28 mouse cellular contexts compared by ENCODE assay signal in genomic region chr19:55931642-55932041, GRCm38 (mm10).
DNase-seq lines count a peak whose midpoint lies in the region; ATAC-seq and TF ChIP-seq lines count a peak whose summit lies in the region.
"Had no signal": no experiment of that assay in that cellular context is flagged by ENCODE, and none has a peak within 500 bp of the region (broad histone marks: within the 10 kb centered on the region; RNA-seq: fewer than 3 reads in every experiment).

No protein-coding gene starts in this region.

- peak; percentile 33 for DNase-seq in kidney, adult 2 months
- DNase-seq in ES-E14 (ENCODE audit: low read depth, low spot score) = no peak
- no peak for DNase-seq in midbrain, embryonic 14.5 days
- DNase-seq in embryo, embryonic 10 days (ENCODE audit: low spot score) = no peak
- no peak for DNase-seq in gastrocnemius, adult 8-10 months (ENCODE audit: low spot score in 2 of 2)
- DNase-seq: adrenal gland, postnatal 14 days; cerebellum, adult 11-12 months; cerebellum, postnatal 10 days; gastrocnemius, postnatal 36 days; heart, adult 18-20 months; heart, postnatal 36 days; kidney, adult 18-20 months; kidney, postnatal 10 days; liver, postnatal 0 days; lung, postnatal 36 days; right cerebral cortex, postnatal 25 days; thymus, adult 18-20 months; thymus, postnatal 25 days had no signal

- no peak overlapping the region for H3K27ac ChIP-seq in kidney, adult 2 months (ENCODE audit: insufficient read depth, low read depth, low read length)
- H3K27ac ChIP-seq in kidney, embryonic 15.5 days = no peak overlapping the region
- H3K27ac ChIP-seq in ES-E14 (ENCODE audit: insufficient read depth, low read depth, low read length, poor library complexity, severe bottlenecking) = no peak overlapping the region
- H3K27ac ChIP-seq in midbrain, embryonic 14.5 days (replicated peaks; ENCODE audit: low read depth, low read length) = peak overlapping the region; percentile 49; the same call in 1 of the 2 replicates
- no peak overlapping the region for H3K27ac ChIP-seq in hindbrain, embryonic 13.5 days
- H3K27ac ChIP-seq: hindbrain, embryonic 15.5 days; limb, embryonic 12.5 days; stomach, embryonic 15.5 days had no signal

- in situ Hi-C loops in ES-E14 (cut with MboI; ENCODE audit: low sequenced_read_pairs in 2 of 2, unreplicated experiment in 2 of 2) = no loop called here

- TF ChIP-seq POLR2A in kidney, adult 2 months (IDR thresholded peaks at IDR 0.05; ENCODE audit: low read depth, low read length) = no peak

- ATAC-seq in kidney, embryonic 15.5 days (replicated peaks; ENCODE audit: low FRiP score) = no peak
- ATAC-seq in midbrain, embryonic 14.5 days (ENCODE audit: low FRiP score, low TSS enrichment) = no peak
- ATAC-seq in hindbrain, embryonic 13.5 days (ENCODE audit: low FRiP score) = no peak
- ATAC-seq: forebrain, embryonic 14.5 days; inflammation-experienced regulatory T-cells, adult 6 months; liver, postnatal 0 days had no signal

- no peaks in the 10 kb centered on the region for H3K4me1 ChIP-seq in kidney, adult 2 months (ENCODE audit: control insufficient read depth, insufficient read depth, low read length)
- H3K4me1 ChIP-seq in kidney, embryonic 15.5 days = peaks cover 3% of the 10 kb centered on the region; the same call in 1 of the 2 replicates
- H3K4me1 ChIP-seq in E14TG2a.4 (replicated peaks; ENCODE audit: low read depth, low read length) (peaks cover 37% of the 10 kb centered on the region), ES-E14 (ENCODE audit: control insufficient read depth in 2 of 2, insufficient read depth in 2 of 2, low read length in 2 of 2, poor library complexity in 1 of 2) (peaks cover 0 to 17% of the 10 kb centered on the region in 2 experiments; a peak in 2 of 4 replicates)
- peaks cover 8% of the 10 kb centered on the region for H3K4me1 ChIP-seq in midbrain, embryonic 14.5 days (ENCODE audit: control insufficient read depth, insufficient read depth, low read length)
- peaks cover 11% of the 10 kb centered on the region for H3K4me1 ChIP-seq in hindbrain, embryonic 13.5 days (replicated peaks)
- H3K4me1 ChIP-seq: hindbrain, embryonic 15.5 days; limb, embryonic 12.5 days; stomach, embryonic 15.5 days had no signal

- H3K4me2 ChIP-seq in kidney, embryonic 15.5 days = no peak overlapping the region
- no peak overlapping the region for H3K4me2 ChIP-seq in midbrain, embryonic 14.5 days (ENCODE audit: low read length)
- H3K4me2 ChIP-seq in hindbrain, embryonic 13.5 days = no peak overlapping the region
- H3K4me2 ChIP-seq: heart, embryonic 11.5 days; hindbrain, embryonic 15.5 days; limb, embryonic 12.5 days; liver, embryonic 11.5 days; stomach, embryonic 15.5 days had no signal

- no peaks in the 10 kb centered on the region for H3K27me3 ChIP-seq in kidney, adult 2 months (replicated peaks; ENCODE audit: control insufficient read depth, insufficient read depth, low read length)
- H3K27me3 ChIP-seq in kidney, embryonic 15.5 days = no peaks in the 10 kb centered on the region
- peaks cover 4% of the 10 kb centered on the region; the same call in 1 of the 2 replicates for H3K27me3 ChIP-seq in E14TG2a.4 (ENCODE audit: insufficient read depth, low read length)
- H3K27me3 ChIP-seq in midbrain, embryonic 14.5 days (ENCODE audit: control insufficient read depth, insufficient read depth, low read length) = no peaks in the 10 kb centered on the region
- H3K27me3 ChIP-seq in hindbrain, embryonic 13.5 days = 0 out of 2 replicates have a peak, but pooled peaks cover 4% of the 10 kb centered on the region
- H3K27me3 ChIP-seq: hindbrain, embryonic 15.5 days; limb, embryonic 12.5 days; stomach, embryonic 15.5 days had no signal

- no peaks in the 10 kb centered on the region for H3K36me3 ChIP-seq in kidney, adult 2 months (ENCODE audit: control insufficient read depth, insufficient read depth, low read length)
- peaks cover 28% of the 10 kb centered on the region for H3K36me3 ChIP-seq in kidney, embryonic 15.5 days
- no peaks in the 10 kb centered on the region for H3K36me3 ChIP-seq in E14TG2a.4 (ENCODE audit: insufficient read depth, low read length)
- H3K36me3 ChIP-seq in ES-E14 (ENCODE audit: control insufficient read depth, insufficient read depth, low read length, poor library complexity, severe bottlenecking) = no peaks in the 10 kb centered on the region
- peaks cover 5% of the 10 kb centered on the region for H3K36me3 ChIP-seq in midbrain, embryonic 14.5 days (ENCODE audit: control insufficient read depth, insufficient read depth, low read length)
- H3K36me3 ChIP-seq in hindbrain, embryonic 13.5 days = peaks cover 6% of the 10 kb centered on the region; the same call in 1 of the 2 replicates

- H3K4me3 ChIP-seq in kidney, adult 2 months (ENCODE audit: insufficient read depth, low read depth, low read length) = no peak overlapping the region
- no peak overlapping the region for H3K4me3 ChIP-seq in kidney, embryonic 15.5 days (replicated peaks)
- H3K4me3 ChIP-seq in E14TG2a.4 (replicated peaks; ENCODE audit: low read length) (peak overlapping the region; percentile 69), ES-E14 (ENCODE audit: insufficient read depth in 1 of 2, low read depth in 1 of 2, low read length in 2 of 2, poor library complexity in 1 of 2, severe bottlenecking in 1 of 2) (peak overlapping the region; percentile 33 to 62)
- no peak overlapping the region for H3K4me3 ChIP-seq in midbrain, embryonic 14.5 days (replicated peaks; ENCODE audit: low read depth, low read length)
- no peak overlapping the region for H3K4me3 ChIP-seq in hindbrain, embryonic 13.5 days
- H3K4me3 ChIP-seq: hindbrain, embryonic 15.5 days; limb, embryonic 12.5 days; stomach, embryonic 15.5 days had no signal

- TF ChIP-seq CTCF in kidney, adult 2 months (conservative IDR thresholded peaks at IDR 0.05; ENCODE audit: insufficient read depth, insufficient read length, low read depth, low read length) = no peak
- no peak for TF ChIP-seq CTCF in E14TG2a.4 (conservative IDR thresholded peaks at IDR 0.05; ENCODE audit: low read length)

- H3K9me3 ChIP-seq in kidney, embryonic 15.5 days (replicated peaks) = no peaks in the 10 kb centered on the region
- no peaks in the 10 kb centered on the region for H3K9me3 ChIP-seq in E14TG2a.4 (ENCODE audit: low read length)
- no peaks in the 10 kb centered on the region for H3K9me3 ChIP-seq in ES-E14 (ENCODE audit: control insufficient read depth, insufficient read depth, low read depth, low read length)
- no peaks in the 10 kb centered on the region for H3K9me3 ChIP-seq in midbrain, embryonic 14.5 days (ENCODE audit: control insufficient read depth, low read length)
- no peaks in the 10 kb centered on the region for H3K9me3 ChIP-seq in hindbrain, embryonic 13.5 days
- H3K9me3 ChIP-seq: hindbrain, embryonic 15.5 days; limb, embryonic 12.5 days; stomach, embryonic 15.5 days had no signal

- no peak overlapping the region for H3K9ac ChIP-seq in kidney, embryonic 15.5 days
- peak overlapping the region; percentile 9; the same call in 1 of the 2 replicates for H3K9ac ChIP-seq in ES-E14 (ENCODE audit: insufficient read depth, low read depth, low read length, poor library complexity, severe bottlenecking)
- no peak overlapping the region for H3K9ac ChIP-seq in midbrain, embryonic 14.5 days (replicated peaks; ENCODE audit: low read length)
- no peak overlapping the region for H3K9ac ChIP-seq in hindbrain, embryonic 13.5 days
- H3K9ac ChIP-seq: hindbrain, embryonic 15.5 days; limb, embryonic 12.5 days; liver, postnatal 0 days; stomach, embryonic 15.5 days had no signal

- WGBS in kidney, adult 2 months = 81% methylated on average over 17 of the region's 17 CpGs
- 92% methylated on average over 17 of the region's 17 CpGs for WGBS in kidney, embryonic 15.5 days
- 92% methylated on average over 17 of the region's 17 CpGs for WGBS in midbrain, embryonic 14.5 days
- 94% methylated on average over 17 of the region's 17 CpGs for WGBS in hindbrain, embryonic 13.5 days

TF ChIP-seq in ES-E14, 5 proteins besides CTCF, POLR2A, EP300 and RAD21:
- TF ChIP-seq CHD2 (IDR thresholded peaks at IDR 0.05; ENCODE audit: low read depth, low read length) (no peak), HCFC1 (IDR thresholded peaks at IDR 0.05; ENCODE audit: borderline replicate concordance, insufficient read depth, low read length) (no peak), ZNF384 (IDR thresholded peaks at IDR 0.05; ENCODE audit: low read depth, low read length) (no peak), ZC3H11A (IDR thresholded peaks at IDR 0.05; ENCODE audit: borderline replicate concordance, low read depth, low read length) (no peak), MAFK (IDR thresholded peaks at IDR 0.05; ENCODE audit: insufficient read depth, low read depth, low read length) (no peak)

Comparison
In these comparisons a context has a peak if more than half of its experiments do, and no peak if none do; other contexts are left out.
1. H3K4me3 ChIP-seq: peak in E14TG2a.4 (single experiment) and ES-E14 (2 of 2); none in kidney, adult 2 months (single experiment), kidney, embryonic 15.5 days (single experiment), midbrain, embryonic 14.5 days (single experiment) and hindbrain, embryonic 13.5 days (single experiment).